Mouse (Mus musculus) heart, adult 2 months (tissue): ENCODE measurements at regions not wholly inside any gene's neighbourhood (a gene's known extent, or its start where the extent isn't known, plus 50 kb on each side); places are given as distances from the start of the nearest gene placed in this dataset.

ENCODE experiments used
- DNase-seq, 2 experiments: peaks; one replicate each; pipeline ENCODE4 v3.0.0; 2021
- H3K27ac ChIP-seq: fragments of 200-600 bp; 2 replicates; pipeline ENCODE4 v1.8.1; 2022
- H3K27me3 ChIP-seq: fragments of 200-500 bp; 2 replicates; pipeline ENCODE4 v1.6.1; 2012; ENCODE audit warnings: mild to moderate bottlenecking, low read length, inconsistent platforms, mixed read lengths; ENCODE audit not compliant: control insufficient read depth, insufficient read depth
- H3K36me3 ChIP-seq: fragments of 200-500 bp; 2 replicates; pipeline ENCODE4 v1.6.1; 2012; ENCODE audit warnings: low read length, inconsistent platforms; ENCODE audit not compliant: control insufficient read depth, insufficient read depth
- H3K4me1 ChIP-seq: fragments of 200-500 bp; 2 replicates; pipeline ENCODE4 v1.6.1; 2011; ENCODE audit warnings: low read length; ENCODE audit not compliant: control insufficient read depth, insufficient read depth
- H3K4me3 ChIP-seq: fragments of 200-600 bp; 2 replicates; pipeline ENCODE4 v1.8.1; 2022
- H3K79me2 ChIP-seq: fragments of 200-500 bp; replicated peaks from 2 replicates; pipeline ENCODE4 v1.6.1; 2012; ENCODE audit warnings: mild to moderate bottlenecking, inconsistent platforms, low read length, moderate library complexity, mixed read lengths; ENCODE audit not compliant: control insufficient read depth, insufficient read depth
- H3K9ac ChIP-seq: fragments of 200-500 bp; 2 replicates; pipeline ENCODE4 v1.6.1; 2012; ENCODE audit warnings: low read depth, mild to moderate bottlenecking, control low read depth, inconsistent platforms, low read length, mixed read lengths
- CTCF ChIP-seq: fragments of 200-600 bp; IDR thresholded peaks from 2 replicates; pipeline ENCODE4 v1.8.1; 2022; ENCODE audit warnings: antibody characterized with exemption, mild to moderate bottlenecking, moderate library complexity
- EP300 ChIP-seq: fragments of 200-500 bp; IDR thresholded peaks from 2 replicates; pipeline ENCODE4 v1.6.1; 2011; ENCODE audit warnings: low read depth, low read length, control low read depth; ENCODE audit not compliant: insufficient read depth
- POLR2A ChIP-seq: fragments of 200-500 bp; IDR thresholded peaks from 2 replicates; pipeline ENCODE4 v1.6.1; 2011; ENCODE audit warnings: mild to moderate bottlenecking, low read depth, low read length, control low read depth; ENCODE audit not compliant: insufficient read depth
- WGBS: fragments of 180-500 bp; shearing (Covaris S2); methylation state at CpG from one replicate; pipeline ENCODE4 v1.1.7; 2018; 5-methylcytosine and 5-hydroxymethylcytosine counted together
- intact Hi-C: fragments of 180-260 bp; cut with DNase I; formaldehyde crosslinking; loops from one replicate; pipeline ENCODE4 v1.15.1; 2025

DNA sequence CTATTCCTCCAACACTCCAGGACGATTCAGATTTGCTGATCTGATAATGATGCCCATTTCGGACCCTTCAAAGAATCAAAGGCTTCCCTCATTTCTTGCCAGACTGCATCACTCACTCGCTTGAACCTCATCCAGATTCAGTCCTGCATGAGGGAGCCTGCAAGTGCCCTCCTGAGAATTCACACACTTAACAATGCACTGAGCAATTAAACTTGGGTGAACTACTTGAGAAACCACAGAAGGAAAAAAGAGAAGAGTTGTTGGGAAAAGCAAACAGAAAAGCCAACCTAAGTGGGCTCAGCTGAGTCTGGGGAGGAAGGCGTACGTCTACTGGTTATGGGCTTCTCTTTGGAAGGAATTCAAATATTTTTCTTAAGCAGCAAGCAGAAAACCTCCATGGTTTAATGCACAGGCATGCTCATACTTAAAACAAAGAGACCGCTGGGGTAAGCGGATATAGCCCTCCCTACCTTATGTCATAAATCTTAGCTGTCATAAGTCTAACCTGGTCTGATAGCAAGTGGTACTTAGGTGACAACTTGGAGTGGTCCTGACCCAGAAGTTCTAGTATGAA, 343.6 kb upstream of the Jmjd1c start:
- Histone ChIP-seq H3K79me2 (no peaks in the 10 kb centered on the region), H3K9ac (no peak overlapping the region), H3K27ac (no peak overlapping the region), H3K27me3 (no peaks in the 10 kb centered on the region), H3K36me3 (no peaks in the 10 kb centered on the region), H3K4me3 (no peak overlapping the region), H3K4me1 (no peaks in the 10 kb centered on the region)
- WGBS = 84% methylated on average over 7 of the region's 7 CpGs
- DNase-seq = no peak
- intact Hi-C loops = no loop called here
- no peak for TF ChIP-seq POLR2A

DNA sequence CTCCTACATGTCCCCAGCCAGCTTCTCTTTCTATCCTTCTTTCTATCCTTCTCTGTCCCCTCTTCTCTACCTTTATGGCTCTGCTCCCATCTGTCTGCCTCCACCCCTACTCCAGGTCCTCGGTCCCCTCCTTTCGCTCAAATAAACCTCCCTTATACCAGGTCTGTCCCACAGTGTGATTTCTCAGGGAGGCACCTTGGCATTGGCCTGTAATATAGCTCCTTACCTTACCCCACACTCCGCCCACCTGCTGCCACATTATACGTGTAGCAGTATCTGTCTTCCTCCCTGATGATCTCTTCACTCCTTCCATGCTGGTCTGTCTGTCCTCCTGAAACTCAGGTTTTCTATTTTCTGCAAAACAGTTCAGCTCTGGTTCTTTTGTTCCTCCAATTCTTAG, 339.1 kb upstream of the Jmjd1c start:
- H3K4me3 ChIP-seq = no peak overlapping the region
- H3K79me2 ChIP-seq = no peaks in the 10 kb centered on the region
- H3K27me3 ChIP-seq = no peaks in the 10 kb centered on the region
- intact Hi-C loops = no loop called here
- no peak for TF ChIP-seq POLR2A
- TF ChIP-seq CTCF = no peak
- no peak for TF ChIP-seq EP300
- no peaks in the 10 kb centered on the region for H3K4me1 ChIP-seq
- no peaks in the 10 kb centered on the region for H3K36me3 ChIP-seq
- no peak overlapping the region for H3K9ac ChIP-seq
- DNase-seq = no peak
- no peak overlapping the region for H3K27ac ChIP-seq
- WGBS = 91% methylated on average over 4 of the region's 4 CpGs

DNA sequence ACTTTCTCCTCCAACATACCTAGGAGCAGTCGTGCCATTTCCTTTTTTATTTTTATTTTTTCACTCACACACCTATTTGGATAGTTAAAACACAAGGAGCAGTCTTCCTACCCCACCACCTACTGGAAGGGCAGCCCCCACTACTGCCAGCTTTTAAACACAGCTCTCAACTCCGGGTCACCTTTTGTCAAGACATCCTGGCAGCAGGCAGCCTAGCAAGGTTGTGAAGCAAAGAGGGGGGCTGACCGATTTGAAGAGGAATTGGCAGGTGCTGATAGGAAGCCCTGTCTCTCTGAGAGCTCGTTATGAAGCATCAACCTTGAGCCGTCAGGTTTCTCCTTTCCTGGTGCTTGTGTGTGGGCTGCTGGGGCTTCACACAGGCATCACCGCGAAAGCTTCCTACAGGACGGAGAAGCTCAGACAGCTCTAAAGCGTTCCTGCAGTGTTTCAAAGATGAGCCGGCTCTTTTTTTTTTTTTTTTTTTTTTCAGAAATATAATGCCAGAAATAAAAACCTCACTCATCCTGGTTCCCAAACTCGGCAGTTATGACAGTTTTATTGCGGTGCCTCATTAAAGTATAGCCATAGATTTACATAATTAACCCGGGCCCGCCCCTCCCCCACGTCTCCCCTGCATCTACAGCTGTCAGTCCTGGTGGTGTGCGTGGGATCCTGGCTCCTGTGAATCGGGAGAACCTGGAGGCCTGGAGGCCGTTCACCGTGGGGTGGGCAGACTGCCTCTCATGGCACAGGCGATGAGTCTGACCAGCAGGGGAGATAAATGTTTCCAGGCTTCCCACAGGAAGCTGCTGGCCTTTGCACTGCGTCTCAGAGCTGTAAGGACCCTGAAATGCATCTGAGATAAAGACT, 325.5 kb upstream of the Jmjd1c start:
- Histone ChIP-seq H3K4me1 (no peaks in the 10 kb centered on the region), H3K9ac (no peak overlapping the region), H3K4me3 (no peak overlapping the region), H3K36me3 (no peaks in the 10 kb centered on the region), H3K79me2 (no peaks in the 10 kb centered on the region), H3K27me3 (no peaks in the 10 kb centered on the region), H3K27ac (no peak overlapping the region)
- DNase-seq = no peak
- TF ChIP-seq EP300 (no peak), CTCF (no peak), POLR2A (no peak)
- 34% methylated on average over 21 of the region's 21 CpGs for WGBS
- intact Hi-C loops = no loop called here

DNA sequence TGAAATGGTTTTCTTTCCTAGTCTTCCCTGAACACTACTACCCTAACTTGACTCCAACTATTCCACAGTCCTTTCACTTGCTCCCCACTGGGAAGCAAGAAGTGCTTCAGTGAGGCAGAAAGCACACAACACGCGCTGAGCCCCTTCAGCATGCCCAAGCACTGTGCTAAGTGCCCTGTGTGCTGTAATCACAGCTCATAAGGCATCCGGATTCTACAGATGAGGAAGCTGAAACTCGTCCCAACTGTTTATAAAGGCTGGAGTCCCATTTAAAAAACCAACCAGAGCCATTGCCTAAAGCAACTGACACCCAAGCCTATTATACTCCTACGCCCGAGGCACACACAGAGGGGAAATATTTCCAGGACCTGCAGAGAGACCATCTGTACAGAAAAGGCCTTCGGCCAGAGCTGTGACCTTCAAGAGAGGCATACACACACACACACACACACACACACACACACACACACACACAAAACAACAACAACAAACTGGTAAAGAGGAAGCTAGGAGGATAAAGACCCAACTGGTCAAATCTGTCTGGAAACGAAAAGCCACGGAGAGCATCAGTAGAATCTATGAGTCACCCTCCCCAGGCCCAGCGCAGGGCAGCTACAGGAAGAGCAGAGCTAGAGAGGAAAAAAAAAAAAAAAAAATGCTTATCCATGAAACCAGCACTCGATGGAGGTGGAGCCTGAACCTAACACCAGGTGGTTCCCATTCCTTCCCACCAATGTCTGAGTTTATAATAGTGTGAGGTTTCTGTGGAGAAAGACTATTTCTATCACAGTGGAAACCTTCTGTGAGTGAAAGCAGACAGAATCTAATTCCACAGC, 315.4 kb upstream of the Jmjd1c start:
- no peaks in the 10 kb centered on the region for H3K79me2 ChIP-seq
- 40% methylated on average over 11 of the region's 11 CpGs for WGBS
- TF ChIP-seq POLR2A (no peak), EP300 (no peak), CTCF (no peak)

DNA sequence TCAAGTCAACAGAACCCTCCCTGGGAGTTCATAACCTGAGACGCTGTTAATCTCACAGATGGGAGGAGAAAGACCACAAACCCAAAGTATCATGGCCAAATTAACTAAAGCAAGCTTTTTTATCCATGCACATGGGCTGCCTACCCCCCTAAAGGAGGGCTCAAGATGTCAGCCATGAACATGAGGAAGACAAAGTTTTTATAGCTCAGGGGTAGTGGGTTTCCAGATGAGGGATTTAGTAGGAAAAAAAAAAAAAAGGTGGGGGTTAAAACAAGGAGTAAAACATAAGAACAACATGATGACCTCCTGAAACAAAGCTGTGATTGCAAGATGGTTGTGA, 314.8 kb upstream of the Jmjd1c start:
- no peaks in the 10 kb centered on the region for H3K4me1 ChIP-seq
- H3K27ac ChIP-seq = no peak overlapping the region
- H3K27me3 ChIP-seq = no peaks in the 10 kb centered on the region
- H3K4me3 ChIP-seq = no peak overlapping the region
- DNase-seq = no peak
- WGBS = 36% methylated on average over 1 of the region's 1 CpGs
- intact Hi-C loops = no loop called here
- H3K9ac ChIP-seq = no peak overlapping the region
- TF ChIP-seq CTCF = no peak
- TF ChIP-seq EP300 = no peak
- TF ChIP-seq POLR2A = no peak
- H3K36me3 ChIP-seq = no peaks in the 10 kb centered on the region
- H3K79me2 ChIP-seq = no peaks in the 10 kb centered on the region

More for the DNA sequence above, 315.4 kb upstream of the Jmjd1c start:
- H3K4me1 ChIP-seq = no peaks in the 10 kb centered on the region
- H3K27me3 ChIP-seq = no peaks in the 10 kb centered on the region
- H3K27ac ChIP-seq = no peak overlapping the region
- H3K4me3 ChIP-seq = no peak overlapping the region
- intact Hi-C loops = no loop called here
- H3K36me3 ChIP-seq = no peaks in the 10 kb centered on the region
- no peak overlapping the region for H3K9ac ChIP-seq
- no peak for DNase-seq

DNA sequence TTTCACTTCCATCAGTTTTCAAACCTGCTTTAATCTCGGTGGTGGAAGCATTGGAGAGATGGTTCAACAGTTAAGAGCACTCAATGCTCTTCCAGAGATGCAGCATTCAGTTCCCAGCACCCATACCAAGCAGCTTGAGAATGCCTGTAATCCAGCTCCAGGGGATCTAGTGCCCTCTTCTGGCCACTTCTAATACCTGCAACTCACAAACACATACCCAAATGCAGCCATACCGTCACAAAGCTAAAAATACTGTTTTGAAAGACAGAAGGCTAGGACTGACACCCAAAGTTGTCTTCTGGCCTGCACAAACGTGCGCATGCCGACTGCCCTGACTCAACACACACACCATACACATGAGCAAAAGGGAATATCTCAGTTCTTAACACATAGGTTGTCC, 313.9 kb upstream of the Jmjd1c start:
- Histone ChIP-seq H3K36me3 (no peaks in the 10 kb centered on the region), H3K79me2 (no peaks in the 10 kb centered on the region), H3K9ac (no peak overlapping the region), H3K27ac (no peak overlapping the region), H3K4me3 (no peak overlapping the region), H3K4me1 (no peaks in the 10 kb centered on the region), H3K27me3 (no peaks in the 10 kb centered on the region)
- WGBS = 92% methylated on average over 5 of the region's 5 CpGs
- intact Hi-C loops = no loop called here
- no peak for DNase-seq
- TF ChIP-seq CTCF (peak; percentile 26; the same call in 1 of the 2 replicates), POLR2A (no peak), EP300 (no peak)
